Mouse (Mus musculus) subcutaneous adipose tissue, adult 2 months (tissue): ENCODE measurements around the gene Catsperb. TPM values are rescaled to one million over a fixed set of nuclear protein-coding genes. Genes with fewer than 3 reads are reported as not detected.

ENCODE experiments used
- polyA plus RNA-seq: library from polyadenylated mRNA; depleted of rRNA; stranded (reverse); fragments of >200 nt; gene quantifications from 2 replicates; pipeline ENCODE4 v1.2.3, GENCODE M21; 2012; ENCODE audit warnings: low replicate concordance; rRNA removed

Gene Catsperb
- polyA plus RNA-seq, result not detected in 2 replicates

DNA sequence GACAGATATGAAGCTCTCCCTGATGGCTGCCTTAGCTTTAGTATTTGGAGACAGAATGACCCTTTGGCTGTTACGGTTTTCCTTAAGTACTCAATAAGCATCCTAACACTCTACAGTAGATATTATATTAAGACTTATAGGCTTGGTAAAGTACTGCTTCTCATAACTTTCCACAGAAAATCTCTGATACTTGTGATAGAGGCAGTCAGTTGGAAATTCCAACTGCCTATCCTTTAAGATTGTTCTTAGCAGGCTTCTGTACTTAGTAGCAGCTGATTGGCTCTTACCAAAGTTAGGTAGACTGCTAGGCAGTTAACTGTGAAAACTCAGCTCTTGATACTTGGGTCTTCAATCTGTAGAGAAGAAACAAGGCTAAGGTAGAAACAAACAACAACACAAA is at the start of gene Catsperb:
TSS of gene Catsperb (plus strand) at position 301 of the 400 bp plus-strand sequence.

